Mouse (Mus musculus) MEL (cell line): ENCODE data around the gene Sdhaf3. TPM values are rescaled to one million over a fixed set of nuclear protein-coding genes. Genes with fewer than 3 reads are reported as not detected.
A peak's percentile ranks its signal among the peaks of the same experiment; 100 is the strongest.

ENCODE experiments used
- DNase-seq: peaks from one replicate; pipeline ENCODE4 v3.0.0; 2011; ENCODE audit warnings: low read depth, low spot score
- H3K27ac ChIP-seq: 2 replicates; pipeline ENCODE4 v1.5.1; 2012; ENCODE audit warnings: low read depth, mild to moderate bottlenecking, control low read depth, low read length, moderate library complexity; ENCODE audit not compliant: control insufficient read depth
- H3K27me3 ChIP-seq, 2 experiments: fragments of 150-350 bp in 1 of 2; sonication (generic) in 1 of 2; 2 replicates each; pipeline ENCODE4 v1.6.1; 2012; ENCODE audit warnings: low read length in 2 of 2, mild to moderate bottlenecking in 2 of 2, improper control_type of control experiment in 1 of 2, moderate library complexity in 1 of 2; ENCODE audit not compliant: insufficient read depth in 2 of 2, control insufficient read depth in 1 of 2
- H3K36me3 ChIP-seq, 2 experiments: 2 replicates each; pipeline ENCODE4 v1.6.1; 2012 to 2014; ENCODE audit warnings: low read length in 2 of 2, improper control_type of control experiment in 1 of 2, inconsistent platforms in 1 of 2, mild to moderate bottlenecking in 1 of 2; ENCODE audit not compliant: insufficient read depth in 2 of 2, control insufficient read depth in 1 of 2
- H3K4me1 ChIP-seq, 2 experiments: fragments of 150-350 bp in 1 of 2; sonication (generic) in 1 of 2; 2 replicates each; pipeline ENCODE4 v1.6.1; 2012; ENCODE audit warnings: low read length in 2 of 2, improper control_type of control experiment in 1 of 2, mild to moderate bottlenecking in 1 of 2; ENCODE audit not compliant: insufficient read depth in 2 of 2, control insufficient read depth in 1 of 2
- H3K4me3 ChIP-seq, 2 experiments: fragments of 150-350 bp in 1 of 2; sonication (generic) in 1 of 2; 2 replicates each; pipeline ENCODE4 v1.5.1; 2012; ENCODE audit warnings: low read depth in 2 of 2, low read length in 2 of 2, mild to moderate bottlenecking in 2 of 2, moderate library complexity in 2 of 2, control low read depth in 1 of 2, improper control_type of control experiment in 1 of 2; ENCODE audit not compliant: control insufficient read depth in 1 of 2, insufficient read depth in 1 of 2
- H3K79me2 ChIP-seq: 2 replicates; pipeline ENCODE4 v1.6.1; 2012; ENCODE audit warnings: mild to moderate bottlenecking, low read length, moderate library complexity; ENCODE audit not compliant: control insufficient read depth, poor library complexity, insufficient read depth
- H3K9ac ChIP-seq: 2 replicates; pipeline ENCODE4 v1.6.1; 2012; ENCODE audit warnings: low read depth, mild to moderate bottlenecking, control low read depth, low read length, moderate library complexity; ENCODE audit not compliant: control insufficient read depth, poor library complexity, severe bottlenecking
- H3K9me3 ChIP-seq: fragments of 150-350 bp; sonication (generic); replicated peaks from 2 replicates; pipeline ENCODE4 v1.6.1; 2012; ENCODE audit warnings: mild to moderate bottlenecking, low read length, improper control_type of control experiment, moderate library complexity; ENCODE audit not compliant: insufficient read depth
- BHLHE40 ChIP-seq: IDR thresholded peaks from 2 replicates; pipeline ENCODE4 v1.6.1; 2012; ENCODE audit warnings: low read depth, mild to moderate bottlenecking, inconsistent platforms, low read length, improper control_type of control experiment, borderline replicate concordance
- CHD1 ChIP-seq: IDR thresholded peaks from 2 replicates; pipeline ENCODE4 v1.6.1; 2012; ENCODE audit warnings: low read depth, mild to moderate bottlenecking, inconsistent platforms, low read length, improper control_type of control experiment
- EP300 ChIP-seq, 2 experiments: IDR thresholded peaks; 2 replicates each; pipeline ENCODE4 v1.6.1; 2011; ENCODE audit warnings: improper control_type of control experiment in 2 of 2, low read length in 2 of 2, low read depth in 1 of 2, mild to moderate bottlenecking in 1 of 2
- HCFC1 ChIP-seq: IDR thresholded peaks from 2 replicates; pipeline ENCODE4 v1.6.1; 2012; ENCODE audit warnings: low read depth, mild to moderate bottlenecking, inconsistent platforms, low read length, improper control_type of control experiment, moderate library complexity
- JUND ChIP-seq: IDR thresholded peaks from 2 replicates; pipeline ENCODE4 v1.6.1; 2011; ENCODE audit warnings: low read depth, mild to moderate bottlenecking, improper control_type of control experiment, low read length
- KAT2A ChIP-seq: conservative IDR thresholded peaks from 2 replicates; pipeline ENCODE4 v1.6.1; 2012; ENCODE audit warnings: low read depth, low read length, improper control_type of control experiment, inconsistent platforms
- MAFK ChIP-seq: IDR thresholded peaks from 2 replicates; pipeline ENCODE4 v1.6.1; 2011; ENCODE audit warnings: low read depth, mild to moderate bottlenecking, low read length, improper control_type of control experiment, borderline replicate concordance
- MYB ChIP-seq: IDR thresholded peaks from 2 replicates; pipeline ENCODE4 v1.6.1; 2011; ENCODE audit warnings: mild to moderate bottlenecking, low read depth, low read length, improper control_type of control experiment
- NELFE ChIP-seq: IDR thresholded peaks from 2 replicates; pipeline ENCODE4 v1.6.1; 2011; ENCODE audit warnings: low read depth, low read length, improper control_type of control experiment
- POLR2AphosphoS5 ChIP-seq: IDR thresholded peaks from 2 replicates; pipeline ENCODE4 v1.6.1; 2012; ENCODE audit warnings: low read depth, borderline replicate concordance, mild to moderate bottlenecking, inconsistent platforms, low read length, moderate library complexity, mixed read lengths
- RCOR1 ChIP-seq: IDR thresholded peaks from 2 replicates; pipeline ENCODE4 v1.6.1; 2012; ENCODE audit warnings: low read depth, mild to moderate bottlenecking, inconsistent platforms, low read length, improper control_type of control experiment
- SIN3A ChIP-seq: IDR thresholded peaks from 2 replicates; pipeline ENCODE4 v1.6.1; 2012; ENCODE audit warnings: low read length, improper control_type of control experiment, inconsistent platforms
- SMC3 ChIP-seq: IDR thresholded peaks from 2 replicates; pipeline ENCODE4 v1.6.1; 2011; ENCODE audit warnings: low read depth, low read length, improper control_type of control experiment
- TBP ChIP-seq: IDR thresholded peaks from 2 replicates; pipeline ENCODE4 v1.8.0; 2011; ENCODE audit warnings: low read depth, low read length, improper control_type of control experiment
- TCF12 ChIP-seq: IDR thresholded peaks from 2 replicates; pipeline ENCODE4 v1.6.1; 2014; ENCODE audit warnings: low read depth, mild to moderate bottlenecking, inconsistent platforms, low read length, improper control_type of control experiment, moderate library complexity
- ZKSCAN1 ChIP-seq: IDR thresholded peaks from 2 replicates; pipeline ENCODE4 v1.6.1; 2012; ENCODE audit warnings: low read depth, mild to moderate bottlenecking, inconsistent platforms, low read length, improper control_type of control experiment, moderate library complexity
- ZMIZ1 ChIP-seq: IDR thresholded peaks from 2 replicates; pipeline ENCODE4 v1.6.1; 2012; ENCODE audit warnings: low read depth, mild to moderate bottlenecking, inconsistent platforms, low read length, improper control_type of control experiment, moderate library complexity
- ZNF384 ChIP-seq: IDR thresholded peaks from 2 replicates; pipeline ENCODE4 v1.6.1; 2012; ENCODE audit warnings: low read depth, mild to moderate bottlenecking, inconsistent platforms, low read length, improper control_type of control experiment
- polyA plus RNA-seq, 2 experiments: library from polyadenylated mRNA; stranded (reverse) in 1 of 2; unstranded in 1 of 2; fragments of >175 nt in 1 of 2; fragments of >200 nt in 1 of 2; gene quantifications; 2 replicates each; pipeline versions ENCODE4 v1.2.1 to v1.2.4; 2012; ENCODE audit warnings: low replicate concordance in 2 of 2, low read depth in 1 of 2; ENCODE audit not compliant: insufficient read length in 2 of 2, insufficient read depth in 1 of 2, missing spikeins in 1 of 2
- total RNA-seq: library from RNA; depleted of rRNA; stranded (reverse); fragments of 300-350 nt; gene quantifications from 2 replicates; pipeline ENCODE4 v1.2.3, GENCODE M21; 2012

Sdhaf3 gene
- total and polyA plus RNA-seq, 3 experiments: 6.1 to 44.7 (median 7.5) TPM

GRCm38 (mm10) chr6:7041912-7042311 lies 86.1 kb downstream of the Sdhaf3 start:
- H3K9me3 ChIP-seq: no peaks in the 10 kb centered on the region
- no peak overlapping the region for H3K27ac ChIP-seq
- DNase-seq: no peak
- TF ChIP-seq RCOR1 (no peak), TCF12 (peak; percentile 32; the same call in 1 of the 2 replicates), EP300 (IDR thresholded peaks at IDR 0.05; ENCODE audit: low read depth in 1 of 2, low read length in 2 of 2) (peak in 1 of 2 experiments; percentile 6; a peak in 1 of 4 replicates), BHLHE40 (no peak), TBP (no peak), JUND (no peak)
- peaks cover 0 to 7% of the 10 kb centered on the region in 2 experiments; a peak in 2 of 4 replicates for H3K36me3 ChIP-seq
- H3K27me3 ChIP-seq: no peaks in the 10 kb centered on the region
- no peak overlapping the region for H3K4me3 ChIP-seq
- H3K79me2 ChIP-seq: no peaks in the 10 kb centered on the region
- peaks cover 0 to 7% of the 10 kb centered on the region in 2 experiments; a peak in 1 of 4 replicates for H3K4me1 ChIP-seq
- H3K9ac ChIP-seq: no peak overlapping the region

- Histone ChIP-seq H3K79me2 (no peaks in the 10 kb centered on the region), H3K27me3 (no peaks in the 10 kb centered on the region), H3K36me3 (no peaks in the 10 kb centered on the region), H3K4me3 (no peak overlapping the region), H3K9ac (no peak overlapping the region)
- no peak for DNase-seq
- no peak for TF ChIP-seq CHD1
- TF ChIP-seq TCF12: no peak
- no peak for TF ChIP-seq NELFE
- TF ChIP-seq SMC3: no peak
- TF ChIP-seq BHLHE40: no peak
- no peak for TF ChIP-seq KAT2A
- TF ChIP-seq ZNF384: no peak
- no peak for TF ChIP-seq ZMIZ1
- TF ChIP-seq EP300 (IDR thresholded peaks at IDR 0.05; ENCODE audit: low read depth in 1 of 2, low read length in 2 of 2): no peak
- no peak for TF ChIP-seq MYB
- TF ChIP-seq MAFK: no peak
- no peak for TF ChIP-seq SIN3A
- TF ChIP-seq POLR2AphosphoS5: no peak
- no peak for TF ChIP-seq ZKSCAN1
- no peak for TF ChIP-seq HCFC1
- TF ChIP-seq, all 39 proteins: peak for 0
- Histone ChIP-seq H3K9me3 (no peaks in the 10 kb centered on the region), H3K27ac (no peak overlapping the region), H3K4me1 (no peaks in the 10 kb centered on the region)
Observed at GRCm38 (mm10) chr6:7062819-7063218, 107.0 kb downstream of the Sdhaf3 start.
